Mouse (Mus musculus): ENCODE data around the gene Ager. TPM values are rescaled to one million over a fixed set of nuclear protein-coding genes. Genes with fewer than 3 reads are reported as not detected.

Ager gene
- total and polyA plus RNA-seq, 3 experiments: 2.1 to 6.5 (median 2.2) TPM

DNA sequence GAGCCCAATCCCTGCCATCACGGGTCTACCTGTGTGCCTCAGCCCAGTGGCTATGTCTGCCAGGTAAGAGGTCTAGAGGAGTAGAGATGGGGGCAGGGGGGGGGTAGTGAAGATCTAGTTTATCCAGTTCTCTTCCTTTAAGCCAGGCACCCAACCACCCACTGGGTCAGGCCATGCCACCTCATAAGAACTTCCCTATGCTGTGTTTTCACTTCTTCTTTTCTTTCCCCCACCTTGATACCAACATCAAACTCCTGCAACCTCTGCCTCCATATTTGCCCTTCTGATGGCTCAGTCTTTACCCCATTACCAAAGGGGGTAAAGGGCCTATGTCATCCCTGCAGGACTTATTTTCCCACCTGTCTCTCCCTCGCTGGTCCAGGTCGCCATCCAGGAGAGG is 19.6 kb upstream of the Ager start:
- no peak for DNase-seq (ENCODE audit: low spot score)

DNA sequence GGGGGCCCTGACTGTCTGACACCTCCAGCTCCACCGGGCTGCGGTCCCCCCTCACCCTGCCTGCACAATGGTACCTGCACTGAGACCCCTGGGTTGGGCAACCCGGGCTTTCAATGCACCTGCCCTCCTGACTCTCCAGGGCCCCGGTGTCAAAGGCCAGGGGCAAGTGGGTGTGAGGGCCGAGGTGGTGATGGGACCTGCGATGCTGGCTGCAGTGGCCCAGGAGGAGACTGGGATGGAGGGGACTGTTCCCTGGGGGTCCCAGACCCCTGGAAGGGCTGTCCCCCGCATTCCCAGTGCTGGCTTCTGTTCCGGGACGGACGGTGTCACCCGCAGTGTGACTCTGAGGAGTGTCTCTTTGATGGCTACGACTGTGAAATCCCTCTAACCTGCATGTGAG is 15.1 kb upstream of the Ager start:
- H3K4me3 ChIP-seq (ENCODE audit: low read depth, low read length): no peak overlapping the region
- H3K36me3 ChIP-seq (replicated peaks): no peaks in the 10 kb centered on the region
- H3K27me3 ChIP-seq (ENCODE audit: insufficient read depth, low read length): peaks cover 44% of the 10 kb centered on the region
- H3K9me3 ChIP-seq (replicated peaks): no peaks in the 10 kb centered on the region
- DNase-seq (ENCODE audit: low spot score): no peak
- no peak for ATAC-seq (ENCODE audit: extremely low read depth, insufficient number of reproducible peaks, low FRiP score, poor library complexity, severe bottlenecking)
- TF ChIP-seq GATA2 (IDR thresholded peaks at IDR 0.05; ENCODE audit: borderline replicate concordance, low read depth, low read length): no peak
- TF ChIP-seq GATA1 (IDR thresholded peaks at IDR 0.05; ENCODE audit: borderline replicate concordance, low read length): no peak
- TF ChIP-seq TAL1 (conservative IDR thresholded peaks at IDR 0.05; ENCODE audit: low read depth, low read length): no peak
- H3K4me1 ChIP-seq (ENCODE audit: insufficient read depth, low read depth, low read length): peaks cover 10% of the 10 kb centered on the region

More for the DNA sequence above, 19.6 kb upstream of the Ager start:
- TF ChIP-seq GATA2 (IDR thresholded peaks at IDR 0.05; ENCODE audit: borderline replicate concordance, low read depth, low read length) (no peak), POLR2AphosphoS5 (IDR thresholded peaks at IDR 0.05; ENCODE audit: insufficient replicate concordance, low read depth, low read length) (no peak), CTCF (IDR thresholded peaks at IDR 0.05; ENCODE audit: low read depth, low read length) (no peak), TAL1 (conservative IDR thresholded peaks at IDR 0.05; ENCODE audit: low read depth, low read length) (no peak)
- no peaks in the 10 kb centered on the region for H3K36me3 ChIP-seq (replicated peaks)
- no peak overlapping the region for H3K4me3 ChIP-seq (ENCODE audit: low read depth, low read length)
- H3K27me3 ChIP-seq (ENCODE audit: insufficient read depth, low read length): peaks cover 65% of the 10 kb centered on the region
- peaks cover 13% of the 10 kb centered on the region for H3K4me1 ChIP-seq (ENCODE audit: insufficient read depth, low read depth, low read length)
- ATAC-seq (ENCODE audit: extremely low read depth, insufficient number of reproducible peaks, low FRiP score, poor library complexity, severe bottlenecking): no peak
- H3K9me3 ChIP-seq (replicated peaks): no peaks in the 10 kb centered on the region

DNA sequence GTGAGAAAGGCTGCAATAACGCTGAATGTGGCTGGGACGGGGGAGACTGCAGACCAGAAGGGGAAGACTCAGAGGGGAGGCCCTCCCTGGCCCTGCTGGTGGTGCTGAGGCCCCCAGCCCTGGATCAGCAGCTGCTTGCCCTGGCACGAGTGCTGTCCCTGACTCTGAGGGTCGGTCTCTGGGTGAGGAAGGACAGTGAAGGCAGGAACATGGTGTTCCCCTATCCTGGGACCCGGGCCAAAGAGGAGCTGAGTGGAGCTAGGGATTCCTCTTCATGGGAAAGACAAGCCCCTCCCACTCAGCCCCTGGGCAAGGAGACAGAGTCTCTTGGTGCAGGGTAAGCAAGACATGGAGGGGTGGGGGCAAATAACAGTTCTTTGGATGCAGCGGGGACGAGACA is 14.3 kb upstream of the Ager start:
- Histone ChIP-seq H3K27me3 (ENCODE audit: insufficient read depth, low read length) (peaks cover 39% of the 10 kb centered on the region), H3K36me3 (replicated peaks) (no peaks in the 10 kb centered on the region), H3K4me3 (ENCODE audit: low read depth, low read length) (no peak overlapping the region), H3K4me1 (ENCODE audit: insufficient read depth, low read depth, low read length) (peaks cover 16% of the 10 kb centered on the region), H3K9me3 (replicated peaks) (no peaks in the 10 kb centered on the region)
- ATAC-seq (ENCODE audit: extremely low read depth, insufficient number of reproducible peaks, low FRiP score, poor library complexity, severe bottlenecking) (no peak), DNase-seq (ENCODE audit: low spot score) (no peak)
- TF ChIP-seq GATA2 (IDR thresholded peaks at IDR 0.05; ENCODE audit: borderline replicate concordance, low read depth, low read length) (no peak), POLR2AphosphoS5 (IDR thresholded peaks at IDR 0.05; ENCODE audit: insufficient replicate concordance, low read depth, low read length) (no peak), TAL1 (conservative IDR thresholded peaks at IDR 0.05; ENCODE audit: low read depth, low read length) (no peak), GATA1 (IDR thresholded peaks at IDR 0.05; ENCODE audit: borderline replicate concordance, low read length) (no peak), CTCF (IDR thresholded peaks at IDR 0.05; ENCODE audit: low read depth, low read length) (no peak)

DNA sequence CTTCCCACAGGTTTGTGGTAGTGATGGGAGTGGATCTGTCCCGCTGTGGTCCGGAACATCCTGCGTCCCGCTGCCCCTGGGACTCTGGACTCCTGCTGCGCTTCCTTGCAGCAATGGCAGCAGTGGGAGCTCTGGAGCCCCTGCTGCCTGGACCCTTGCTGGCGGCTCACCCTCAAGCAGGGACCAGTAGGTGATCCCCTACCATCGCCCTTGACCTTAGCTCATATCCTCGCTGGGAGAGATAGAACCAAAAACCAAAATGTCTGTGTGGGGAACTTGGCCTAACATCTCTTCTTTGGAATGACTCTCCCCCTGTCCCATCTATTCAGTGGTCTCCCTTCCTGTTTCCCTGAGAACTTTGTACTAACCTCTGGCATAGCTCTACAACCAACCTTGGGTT is 13.8 kb upstream of the Ager start:
- H3K36me3 ChIP-seq (replicated peaks): no peaks in the 10 kb centered on the region
- peaks cover 20% of the 10 kb centered on the region for H3K4me1 ChIP-seq (ENCODE audit: insufficient read depth, low read depth, low read length)
- peaks cover 39% of the 10 kb centered on the region for H3K27me3 ChIP-seq (ENCODE audit: insufficient read depth, low read length)
- H3K9me3 ChIP-seq (replicated peaks): no peaks in the 10 kb centered on the region
- ATAC-seq (ENCODE audit: extremely low read depth, insufficient number of reproducible peaks, low FRiP score, poor library complexity, severe bottlenecking): no peak
- H3K4me3 ChIP-seq (ENCODE audit: low read depth, low read length): no peak overlapping the region
- no peak for DNase-seq (ENCODE audit: low spot score)
- TF ChIP-seq POLR2AphosphoS5 (IDR thresholded peaks at IDR 0.05; ENCODE audit: insufficient replicate concordance, low read depth, low read length) (no peak), GATA1 (IDR thresholded peaks at IDR 0.05; ENCODE audit: borderline replicate concordance, low read length) (no peak), GATA2 (IDR thresholded peaks at IDR 0.05; ENCODE audit: borderline replicate concordance, low read depth, low read length) (no peak), CTCF (IDR thresholded peaks at IDR 0.05; ENCODE audit: low read depth, low read length) (no peak), TAL1 (conservative IDR thresholded peaks at IDR 0.05; ENCODE audit: low read depth, low read length) (no peak)

DNA sequence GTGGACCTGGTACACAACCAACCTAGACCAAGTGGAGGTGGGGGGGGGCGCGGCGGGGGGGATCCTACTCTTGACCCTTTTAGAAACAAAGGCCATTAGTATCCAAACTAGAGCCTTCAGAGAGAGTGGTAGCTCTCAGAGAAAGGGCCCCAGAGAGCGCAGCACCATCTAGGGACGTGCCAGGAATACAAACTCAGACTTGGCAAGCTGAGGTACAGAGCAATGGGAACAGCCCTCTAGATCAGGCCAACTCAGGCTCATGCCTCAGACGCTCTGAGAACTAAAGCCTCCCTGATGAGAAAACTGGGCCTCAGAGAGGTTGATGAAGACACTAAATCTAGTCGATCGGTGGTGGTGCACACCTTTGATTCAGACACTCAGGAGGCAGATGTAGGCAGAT is 12.5 kb upstream of the Ager start:
- DNase-seq (ENCODE audit: low spot score): no peak
- Histone ChIP-seq H3K36me3 (replicated peaks) (no peaks in the 10 kb centered on the region), H3K9me3 (replicated peaks) (no peaks in the 10 kb centered on the region), H3K27me3 (ENCODE audit: insufficient read depth, low read length) (peaks cover 36% of the 10 kb centered on the region), H3K4me3 (ENCODE audit: low read depth, low read length) (no peak overlapping the region), H3K4me1 (ENCODE audit: insufficient read depth, low read depth, low read length) (peaks cover 33% of the 10 kb centered on the region)
- ATAC-seq (ENCODE audit: extremely low read depth, insufficient number of reproducible peaks, low FRiP score, poor library complexity, severe bottlenecking): no peak
- TF ChIP-seq CTCF (IDR thresholded peaks at IDR 0.05; ENCODE audit: low read depth, low read length): no peak
- TF ChIP-seq POLR2AphosphoS5 (IDR thresholded peaks at IDR 0.05; ENCODE audit: insufficient replicate concordance, low read depth, low read length): no peak

DNA sequence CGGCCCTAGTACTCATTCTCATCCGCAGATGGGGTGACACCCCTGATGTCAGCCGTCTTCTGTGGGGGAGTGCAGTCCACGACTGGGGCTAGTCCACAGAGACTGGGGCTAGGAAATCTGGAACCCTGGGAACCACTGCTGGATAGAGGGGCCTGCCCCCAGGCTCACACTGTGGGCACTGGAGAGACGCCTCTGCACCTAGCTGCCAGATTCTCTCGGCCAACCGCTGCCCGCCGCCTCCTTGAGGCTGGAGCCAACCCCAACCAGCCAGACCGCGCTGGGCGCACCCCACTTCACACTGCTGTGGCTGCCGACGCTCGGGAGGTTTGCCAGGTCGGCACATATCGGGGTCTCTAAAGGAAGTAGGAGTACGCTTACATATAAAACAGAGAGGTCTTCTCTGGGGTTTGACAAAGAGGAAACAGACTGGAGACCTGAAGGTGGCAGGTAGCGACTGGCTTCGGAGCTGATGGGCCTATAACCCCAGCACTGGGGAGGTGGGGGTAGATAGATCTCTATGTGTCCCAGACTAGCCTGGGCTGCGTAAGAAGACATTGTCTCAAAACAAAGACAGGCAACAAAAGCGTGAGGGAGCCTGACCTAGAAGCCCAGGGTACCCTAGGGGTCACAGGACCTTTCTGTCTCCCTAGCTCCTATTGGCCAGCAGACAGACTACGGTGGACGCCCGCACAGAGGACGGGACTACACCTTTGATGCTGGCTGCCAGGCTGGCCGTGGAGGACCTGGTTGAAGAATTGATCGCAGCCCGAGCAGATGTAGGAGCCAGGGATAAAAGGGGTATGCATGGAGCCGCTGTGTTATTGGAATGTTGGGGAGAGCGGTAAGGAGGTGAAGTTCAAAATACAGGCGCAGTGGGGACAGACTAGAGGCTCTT is 11.5 kb upstream of the Ager start:
- peaks cover 7% of the 10 kb centered on the region for H3K36me3 ChIP-seq (replicated peaks)
- DNase-seq (ENCODE audit: low spot score) (no peak), ATAC-seq (ENCODE audit: extremely low read depth, insufficient number of reproducible peaks, low FRiP score, poor library complexity, severe bottlenecking) (no peak)
- H3K4me1 ChIP-seq (ENCODE audit: insufficient read depth, low read depth, low read length): peaks cover 43% of the 10 kb centered on the region
- H3K9me3 ChIP-seq (replicated peaks): no peaks in the 10 kb centered on the region
- H3K4me3 ChIP-seq (ENCODE audit: low read depth, low read length): peak overlapping the region; percentile 92; the same call in 1 of the 2 replicates
- TF ChIP-seq GATA2 (IDR thresholded peaks at IDR 0.05; ENCODE audit: borderline replicate concordance, low read depth, low read length) (no peak), GATA1 (IDR thresholded peaks at IDR 0.05; ENCODE audit: borderline replicate concordance, low read length) (no peak)
- H3K27me3 ChIP-seq (ENCODE audit: insufficient read depth, low read length): peaks cover 27% of the 10 kb centered on the region
